Mouse (Mus musculus): ENCODE results near the gene Pappa2. TPM values are rescaled to one million over a fixed set of nuclear protein-coding genes. Genes with fewer than 3 reads are reported as not detected.
A peak's percentile ranks its signal among the peaks of the same experiment; 100 is the strongest.

The Pappa2 gene
- 0.14 TPM in 2 replicates for polyA plus RNA-seq (2014; fragmentation: Nextera tagmentation; extraction: Ambion mirVana)

DNA sequence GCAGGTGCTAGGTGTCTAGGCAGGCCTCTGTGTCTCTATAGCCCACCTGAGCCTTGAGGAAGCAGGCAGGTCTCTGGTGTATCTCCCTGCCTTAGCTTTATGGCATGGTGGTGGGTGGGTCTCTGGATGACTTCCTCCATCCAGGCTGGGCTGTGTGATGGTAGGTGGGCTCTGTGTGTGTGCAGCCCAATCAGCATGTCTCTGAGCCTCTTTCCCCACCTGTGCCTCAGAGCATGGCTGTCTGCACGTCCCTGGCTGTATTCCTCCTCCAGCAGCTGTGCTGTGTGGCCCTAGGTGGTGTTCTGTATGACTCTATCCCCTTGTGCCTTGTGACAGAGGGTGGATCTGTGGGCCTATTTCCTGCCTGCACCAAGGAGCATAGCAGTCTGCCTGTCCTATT, at the start of gene Pappa2:
Gene Pappa2, minus strand, starts transcription at position 101 of the 400 bp plus-strand sequence.
- Histone ChIP-seq H3K4me3 (ENCODE audit: low read depth, low read length) (no peak within 1 kb of the TSS), H3K9ac (ENCODE audit: low read depth, low read length) (no peak within 1 kb of the TSS), H3K4me2 (no peak within 1 kb of the TSS), H3K27ac (ENCODE audit: low read depth, low read length) (no peak within 1 kb of the TSS), H3K4me1 (ENCODE audit: control insufficient read depth, insufficient read depth, low read length) (no peaks in the 10 kb centered on the region), H3K9me3 (replicated peaks; ENCODE audit: control insufficient read depth, low read length) (no peaks in the 10 kb centered on the region), H3K27me3 (ENCODE audit: control insufficient read depth, insufficient read depth, low read length) (no peaks in the 10 kb centered on the region), H3K36me3 (ENCODE audit: control insufficient read depth, insufficient read depth, low read length) (no peaks in the 10 kb centered on the region)
- ATAC-seq (replicated peaks; ENCODE audit: insufficient number of reproducible peaks, low FRiP score, low TSS enrichment) = no peak
- WGBS (ENCODE audit: insufficient replicate concordance) = 52% methylated on average over 1 of the region's 1 CpGs

DNA sequence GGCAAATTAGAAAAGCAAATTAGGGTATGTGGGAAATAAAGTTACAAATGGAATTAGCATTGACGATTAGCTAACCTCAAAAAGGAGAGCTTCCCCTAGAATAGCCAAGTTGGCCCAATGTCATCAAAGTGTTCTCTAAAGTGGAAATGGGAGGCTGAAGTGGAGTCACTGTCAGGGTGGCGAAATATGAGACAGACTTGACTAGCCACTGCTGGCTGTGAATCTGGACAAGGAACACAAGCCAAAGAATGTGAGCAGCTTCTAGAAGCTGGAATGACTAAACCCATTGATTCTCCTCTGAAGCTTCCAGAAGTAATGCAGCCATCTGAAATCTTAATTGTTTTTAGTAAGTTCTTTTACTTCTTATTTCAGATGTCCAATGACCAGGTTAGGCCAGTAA, 48.8 kb upstream of the Pappa2 start:
- 75% methylated on average over 2 of the region's 2 CpGs for WGBS (ENCODE audit: insufficient replicate concordance)
- ATAC-seq (replicated peaks; ENCODE audit: insufficient number of reproducible peaks, low FRiP score, low TSS enrichment) = no peak
- Histone ChIP-seq H3K27ac (ENCODE audit: low read depth, low read length) (no peak overlapping the region), H3K9me3 (replicated peaks; ENCODE audit: control insufficient read depth, low read length) (no peaks in the 10 kb centered on the region), H3K4me1 (ENCODE audit: control insufficient read depth, insufficient read depth, low read length) (no peaks in the 10 kb centered on the region), H3K27me3 (ENCODE audit: control insufficient read depth, insufficient read depth, low read length) (no peaks in the 10 kb centered on the region), H3K4me3 (ENCODE audit: low read depth, low read length) (no peak overlapping the region), H3K9ac (ENCODE audit: low read depth, low read length) (no peak overlapping the region), H3K4me2 (no peak overlapping the region), H3K36me3 (ENCODE audit: control insufficient read depth, insufficient read depth, low read length) (no peaks in the 10 kb centered on the region)

DNA sequence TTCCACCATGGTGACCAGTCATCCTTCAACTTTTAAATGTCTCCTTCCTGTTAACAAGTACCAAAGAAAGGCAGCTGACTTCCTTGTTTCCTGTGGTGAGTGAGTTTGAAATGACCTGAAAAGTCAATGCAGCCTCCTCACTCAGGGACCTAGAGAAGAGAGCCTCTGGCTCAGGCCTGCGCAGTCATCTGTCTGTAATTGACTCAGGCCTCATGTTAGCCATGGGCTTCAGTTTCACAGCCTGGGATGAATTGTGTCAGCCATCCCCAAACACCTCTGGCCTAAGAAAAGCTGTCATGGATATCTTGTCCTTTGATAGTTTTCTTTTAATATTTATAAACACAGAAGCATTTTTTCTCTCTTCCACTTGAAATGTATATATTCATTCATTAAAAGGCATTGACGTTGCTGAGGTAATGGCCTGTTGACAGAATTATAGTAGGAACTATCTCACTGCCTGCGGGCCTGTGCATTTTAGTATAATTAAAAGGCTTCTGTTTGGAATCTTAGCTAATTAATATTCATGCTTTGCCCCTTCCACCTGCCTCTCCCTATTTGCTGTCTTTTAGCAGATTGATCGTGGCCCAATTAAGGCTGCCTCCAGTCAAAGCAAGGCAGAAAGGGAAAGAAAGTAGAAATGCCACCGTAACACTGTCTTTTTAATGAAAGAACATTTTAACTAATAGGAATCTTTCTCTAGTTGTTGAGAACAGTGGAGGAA, 34.8 kb upstream of the Pappa2 start:
- ATAC-seq (replicated peaks; ENCODE audit: insufficient number of reproducible peaks, low FRiP score, low TSS enrichment) = no peak
- no peak overlapping the region for H3K4me2 ChIP-seq
- H3K27me3 ChIP-seq (ENCODE audit: control insufficient read depth, insufficient read depth, low read length) = no peaks in the 10 kb centered on the region
- no peaks in the 10 kb centered on the region for H3K36me3 ChIP-seq (ENCODE audit: control insufficient read depth, insufficient read depth, low read length)
- H3K9ac ChIP-seq (ENCODE audit: low read depth, low read length) = no peak overlapping the region
- WGBS (ENCODE audit: insufficient replicate concordance) = 78% methylated on average over 5 of the region's 5 CpGs
- no peaks in the 10 kb centered on the region for H3K4me1 ChIP-seq (ENCODE audit: control insufficient read depth, insufficient read depth, low read length)
- H3K4me3 ChIP-seq (ENCODE audit: low read depth, low read length) = no peak overlapping the region
- H3K9me3 ChIP-seq (replicated peaks; ENCODE audit: control insufficient read depth, low read length) = no peaks in the 10 kb centered on the region
- no peak overlapping the region for H3K27ac ChIP-seq (ENCODE audit: low read depth, low read length)

DNA sequence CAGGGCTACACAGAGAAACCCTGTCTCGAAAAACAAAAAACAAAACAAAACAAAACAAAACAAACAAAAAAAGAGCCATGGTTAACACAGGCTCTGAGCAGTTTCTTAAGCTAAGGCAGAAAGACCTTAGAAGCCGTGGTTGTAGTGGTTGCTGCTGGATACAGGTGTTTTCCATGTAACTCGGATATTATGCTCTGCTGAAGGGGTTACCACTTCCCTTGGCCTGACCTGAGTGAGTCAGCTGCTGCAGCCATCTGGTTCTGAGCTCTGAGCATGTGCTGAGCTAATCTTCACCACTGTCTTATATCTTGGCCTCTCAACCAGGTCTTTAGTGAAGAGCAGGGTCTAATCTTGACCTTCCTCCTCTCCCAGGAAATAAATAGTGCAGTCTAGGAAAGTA, 6.8 kb upstream of the Pappa2 start:
- Histone ChIP-seq H3K4me3 (ENCODE audit: low read depth, low read length) (no peak overlapping the region), H3K27ac (ENCODE audit: low read depth, low read length) (no peak overlapping the region), H3K36me3 (ENCODE audit: control insufficient read depth, insufficient read depth, low read length) (no peaks in the 10 kb centered on the region), H3K9me3 (replicated peaks; ENCODE audit: control insufficient read depth, low read length) (no peaks in the 10 kb centered on the region), H3K27me3 (ENCODE audit: control insufficient read depth, insufficient read depth, low read length) (no peaks in the 10 kb centered on the region), H3K9ac (ENCODE audit: low read depth, low read length) (no peak overlapping the region), H3K4me1 (ENCODE audit: control insufficient read depth, insufficient read depth, low read length) (no peaks in the 10 kb centered on the region), H3K4me2 (no peak overlapping the region)
- ATAC-seq (replicated peaks; ENCODE audit: insufficient number of reproducible peaks, low FRiP score, low TSS enrichment) = no peak
- whole genome bisulfite sequencing (ENCODE audit: insufficient replicate concordance) = 70% methylated on average over 3 of the region's 3 CpGs

- Histone ChIP-seq H3K4me1 (ENCODE audit: control insufficient read depth, insufficient read depth, low read length) (no peaks in the 10 kb centered on the region; the same call in 1 of the 2 replicates), H3K36me3 (ENCODE audit: control insufficient read depth, insufficient read depth, low read length) (no peaks in the 10 kb centered on the region), H3K4me2 (no peak overlapping the region), H3K27ac (ENCODE audit: low read depth, low read length) (no peak overlapping the region), H3K9ac (ENCODE audit: low read depth, low read length) (no peak overlapping the region), H3K9me3 (replicated peaks; ENCODE audit: control insufficient read depth, low read length) (no peaks in the 10 kb centered on the region), H3K4me3 (ENCODE audit: low read depth, low read length) (no peak overlapping the region), H3K27me3 (ENCODE audit: control insufficient read depth, insufficient read depth, low read length) (no peaks in the 10 kb centered on the region)
- WGBS (ENCODE audit: insufficient replicate concordance) = 73% methylated on average over 5 of the region's 5 CpGs
- no peak for ATAC-seq (replicated peaks; ENCODE audit: insufficient number of reproducible peaks, low FRiP score, low TSS enrichment)
Measured at GRCm38 (mm10) chr1:158962340-158962739, 17.9 kb downstream of the Pappa2 start.

DNA sequence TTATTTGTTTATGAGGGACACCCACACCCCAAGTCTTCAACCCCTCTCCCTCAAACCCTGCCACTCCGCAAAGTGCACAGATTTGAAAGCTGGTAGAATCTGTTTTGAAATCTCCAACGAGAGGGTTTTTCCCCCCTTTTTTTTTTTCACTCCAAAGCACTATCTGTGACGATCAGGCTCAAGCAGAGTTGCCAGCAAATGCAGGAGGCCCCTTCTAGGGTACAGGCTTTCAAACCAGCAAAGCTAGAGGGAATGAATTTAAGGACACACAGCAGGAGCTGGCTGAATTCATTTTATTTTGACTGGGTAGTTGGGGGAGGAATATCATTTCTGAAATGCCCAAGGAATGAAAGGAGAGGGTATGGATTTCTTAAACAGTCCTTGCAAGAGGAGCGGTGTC, 19.3 kb downstream of the Pappa2 start:
- ATAC-seq (replicated peaks; ENCODE audit: insufficient number of reproducible peaks, low FRiP score, low TSS enrichment) = no peak
- Histone ChIP-seq H3K9me3 (replicated peaks; ENCODE audit: control insufficient read depth, low read length) (no peaks in the 10 kb centered on the region), H3K9ac (ENCODE audit: low read depth, low read length) (no peak overlapping the region), H3K4me2 (peak overlapping the region; percentile 37; the same call in 1 of the 2 replicates), H3K4me1 (ENCODE audit: control insufficient read depth, insufficient read depth, low read length) (no peaks in the 10 kb centered on the region; the same call in 1 of the 2 replicates), H3K36me3 (ENCODE audit: control insufficient read depth, insufficient read depth, low read length) (no peaks in the 10 kb centered on the region), H3K27me3 (ENCODE audit: control insufficient read depth, insufficient read depth, low read length) (no peaks in the 10 kb centered on the region), H3K27ac (ENCODE audit: low read depth, low read length) (no peak overlapping the region), H3K4me3 (ENCODE audit: low read depth, low read length) (no peak overlapping the region)
- 41% methylated on average over 4 of the region's 4 CpGs for WGBS (ENCODE audit: insufficient replicate concordance)

DNA sequence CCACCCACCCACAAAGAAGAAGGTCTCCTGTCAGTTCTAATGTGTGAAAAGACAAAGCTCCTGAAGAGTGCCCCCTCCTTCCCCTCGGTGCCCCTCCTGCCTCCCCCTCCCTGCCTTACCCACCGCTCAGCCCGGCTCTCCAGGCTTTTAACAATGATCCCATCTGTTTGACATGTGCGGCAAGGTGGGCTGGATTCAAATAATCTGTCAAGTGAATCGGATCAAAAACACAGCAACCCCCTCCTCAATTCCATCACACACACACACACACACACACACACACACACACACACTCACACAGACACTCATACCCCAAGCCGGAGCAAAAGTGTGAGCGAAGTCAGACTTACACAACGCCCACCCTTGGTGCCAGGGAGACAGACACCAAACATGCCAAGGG, 19.7 kb downstream of the Pappa2 start:
- no peak overlapping the region for H3K27ac ChIP-seq (ENCODE audit: low read depth, low read length)
- H3K4me1 ChIP-seq (ENCODE audit: control insufficient read depth, insufficient read depth, low read length) = no peaks in the 10 kb centered on the region; the same call in 1 of the 2 replicates
- WGBS (ENCODE audit: insufficient replicate concordance) = 24% methylated on average over 8 of the region's 8 CpGs
- H3K36me3 ChIP-seq (ENCODE audit: control insufficient read depth, insufficient read depth, low read length) = no peaks in the 10 kb centered on the region
- ATAC-seq (replicated peaks; ENCODE audit: insufficient number of reproducible peaks, low FRiP score, low TSS enrichment) = no peak
- H3K9me3 ChIP-seq (replicated peaks; ENCODE audit: control insufficient read depth, low read length) = no peaks in the 10 kb centered on the region
- no peaks in the 10 kb centered on the region for H3K27me3 ChIP-seq (ENCODE audit: control insufficient read depth, insufficient read depth, low read length)
- no peak overlapping the region for H3K9ac ChIP-seq (ENCODE audit: low read depth, low read length)
- H3K4me2 ChIP-seq = peak overlapping the region; percentile 37
- no peak overlapping the region for H3K4me3 ChIP-seq (ENCODE audit: low read depth, low read length)

- ATAC-seq (replicated peaks; ENCODE audit: insufficient number of reproducible peaks, low FRiP score, low TSS enrichment) = no peak
- WGBS (ENCODE audit: insufficient replicate concordance) = 76% methylated on average over 7 of the region's 7 CpGs
- Histone ChIP-seq H3K9ac (ENCODE audit: low read depth, low read length) (no peak overlapping the region), H3K4me3 (ENCODE audit: low read depth, low read length) (no peak overlapping the region), H3K27me3 (ENCODE audit: control insufficient read depth, insufficient read depth, low read length) (no peaks in the 10 kb centered on the region), H3K4me1 (ENCODE audit: control insufficient read depth, insufficient read depth, low read length) (no peaks in the 10 kb centered on the region; the same call in 1 of the 2 replicates), H3K36me3 (ENCODE audit: control insufficient read depth, insufficient read depth, low read length) (no peaks in the 10 kb centered on the region), H3K27ac (ENCODE audit: low read depth, low read length) (no peak overlapping the region), H3K4me2 (no peak overlapping the region), H3K9me3 (replicated peaks; ENCODE audit: control insufficient read depth, low read length) (no peaks in the 10 kb centered on the region)
Measured at GRCm38 (mm10) chr1:158956361-158956760, 23.9 kb downstream of the Pappa2 start.

DNA sequence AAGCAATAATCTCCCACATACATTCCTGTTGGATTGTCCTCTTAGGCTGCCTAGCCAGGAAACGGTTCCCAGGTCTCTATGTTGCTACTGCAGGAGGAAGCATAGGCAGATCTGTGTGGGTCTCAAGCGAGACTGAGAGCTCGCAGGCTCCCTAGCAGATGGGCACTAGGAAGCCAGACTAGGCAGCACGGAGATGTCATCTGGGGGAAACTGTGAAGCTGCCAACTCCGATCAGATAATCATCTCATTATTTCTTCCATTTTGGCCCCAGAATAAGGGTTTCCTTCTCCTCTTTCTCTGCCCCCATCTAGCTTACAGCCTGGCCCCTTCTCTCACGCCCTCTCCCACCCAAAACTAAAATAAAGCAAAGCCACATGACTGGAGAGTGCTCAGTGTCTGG, 25.5 kb downstream of the Pappa2 start:
- Histone ChIP-seq H3K4me3 (ENCODE audit: low read depth, low read length) (no peak overlapping the region), H3K9me3 (replicated peaks; ENCODE audit: control insufficient read depth, low read length) (no peaks in the 10 kb centered on the region), H3K27me3 (ENCODE audit: control insufficient read depth, insufficient read depth, low read length) (no peaks in the 10 kb centered on the region), H3K36me3 (ENCODE audit: control insufficient read depth, insufficient read depth, low read length) (no peaks in the 10 kb centered on the region), H3K4me2 (no peak overlapping the region), H3K9ac (ENCODE audit: low read depth, low read length) (no peak overlapping the region), H3K27ac (ENCODE audit: low read depth, low read length) (no peak overlapping the region), H3K4me1 (ENCODE audit: control insufficient read depth, insufficient read depth, low read length) (no peaks in the 10 kb centered on the region)
- whole genome bisulfite sequencing (ENCODE audit: insufficient replicate concordance) = 65% methylated on average over 6 of the region's 6 CpGs
- no peak for ATAC-seq (replicated peaks; ENCODE audit: insufficient number of reproducible peaks, low FRiP score, low TSS enrichment)

All from heart, embryonic 11.5 days (tissue).